Mouse (Mus musculus) macrophage (primary cell): ENCODE data around the gene Pik3r4. TPM values are rescaled to one million over a fixed set of nuclear protein-coding genes. Genes with fewer than 3 reads are reported as not detected.

Source experiments
- H3K27ac ChIP-seq: fragments of 350-480 bp; formaldehyde crosslinking; 2 replicates; pipeline ENCODE4 v1.9.0; 2021
- H3K36me3 ChIP-seq: fragments of 350-480 bp; formaldehyde crosslinking; 2 replicates; pipeline ENCODE4 v1.9.0; 2021; ENCODE audit errors: inconsistent target
- H3K4me3 ChIP-seq: fragments of 350-480 bp; formaldehyde crosslinking; 2 replicates; pipeline ENCODE4 v1.9.0; 2021; ENCODE audit errors: inconsistent target
- H3K79me2 ChIP-seq: fragments of 350-480 bp; formaldehyde crosslinking; 2 replicates; pipeline ENCODE4 v1.9.0; 2021; ENCODE audit errors: inconsistent target
- WGBS: methylation state at CpG from one replicate; pipeline ENCODE4 v1.1.7; 2026; ENCODE audit warnings: inconsistent platforms; ENCODE audit not compliant: missing documents; 5-methylcytosine and 5-hydroxymethylcytosine counted together
- polyA plus RNA-seq: library from polyadenylated mRNA; stranded (reverse); fragments of 250-400 nt; gene quantifications from 3 replicates; pipeline ENCODE4 v1.2.4, GENCODE M21; 2018; ENCODE audit warnings: inconsistent platforms

The Pik3r4 gene
- polyA plus RNA-seq, 1 experiment from 2014 or later, result 26.9 TPM

DNA sequence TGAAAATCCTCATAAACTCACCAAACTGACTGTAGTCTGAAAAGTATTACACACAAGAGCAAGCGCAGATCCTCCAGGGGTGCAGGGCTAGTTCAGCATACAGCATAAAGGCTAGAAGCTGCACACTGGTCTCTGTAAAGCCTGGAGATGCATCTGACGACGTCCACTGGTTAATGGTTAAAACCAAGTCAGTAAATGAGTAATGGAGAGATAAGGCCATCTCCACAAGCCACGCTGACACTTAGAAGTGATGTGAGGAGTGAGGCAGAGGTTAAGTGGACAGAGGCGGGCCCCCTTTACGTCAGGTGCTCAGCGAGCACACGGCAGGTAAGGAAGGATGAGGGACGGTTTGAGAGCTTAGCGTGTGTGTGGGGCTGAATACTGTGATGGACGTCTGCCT lies 33.2 kb downstream of the Pik3r4 start:
- no peak overlapping the region for H3K27ac ChIP-seq
- peaks cover 79% of the 10 kb centered on the region for H3K36me3 ChIP-seq
- 93% methylated on average over 11 of the region's 11 CpGs for WGBS
- H3K4me3 ChIP-seq, result no peak overlapping the region
- H3K79me2 ChIP-seq, result no peaks in the 10 kb centered on the region

DNA sequence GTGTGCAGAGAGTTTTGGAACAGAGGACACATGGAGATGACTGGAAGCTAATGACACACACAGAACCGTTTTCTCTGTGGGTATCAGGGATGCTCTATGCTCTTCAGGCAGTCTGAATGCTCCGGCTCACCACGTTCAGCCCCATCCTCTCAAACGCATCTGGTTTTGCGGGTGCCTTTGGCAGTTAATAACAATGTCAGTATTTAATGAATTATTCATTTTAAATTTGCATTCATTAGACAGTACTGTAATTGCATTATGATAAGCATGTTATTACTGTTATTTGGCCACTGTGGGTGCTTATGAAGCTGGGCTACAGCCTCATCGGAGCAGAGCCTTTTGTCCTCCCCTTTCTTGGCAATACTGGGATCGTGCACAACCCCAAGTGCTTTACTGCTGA lies 38.6 kb downstream of the Pik3r4 start:
- H3K36me3 ChIP-seq, result peaks cover 75% of the 10 kb centered on the region
- no peaks in the 10 kb centered on the region for H3K79me2 ChIP-seq
- WGBS, result 97% methylated on average over 7 of the region's 7 CpGs
- no peak overlapping the region for H3K4me3 ChIP-seq
- no peak overlapping the region for H3K27ac ChIP-seq

- Histone ChIP-seq H3K27ac (no peak overlapping the region), H3K79me2 (no peaks in the 10 kb centered on the region), H3K4me3 (no peak overlapping the region), H3K36me3 (peaks cover 66% of the 10 kb centered on the region)
- WGBS, result 96% methylated on average over 13 of the region's 13 CpGs
Observed at GRCm38 (mm10) chr9:105684549-105685165, 41.9 kb downstream of the Pik3r4 start.

DNA sequence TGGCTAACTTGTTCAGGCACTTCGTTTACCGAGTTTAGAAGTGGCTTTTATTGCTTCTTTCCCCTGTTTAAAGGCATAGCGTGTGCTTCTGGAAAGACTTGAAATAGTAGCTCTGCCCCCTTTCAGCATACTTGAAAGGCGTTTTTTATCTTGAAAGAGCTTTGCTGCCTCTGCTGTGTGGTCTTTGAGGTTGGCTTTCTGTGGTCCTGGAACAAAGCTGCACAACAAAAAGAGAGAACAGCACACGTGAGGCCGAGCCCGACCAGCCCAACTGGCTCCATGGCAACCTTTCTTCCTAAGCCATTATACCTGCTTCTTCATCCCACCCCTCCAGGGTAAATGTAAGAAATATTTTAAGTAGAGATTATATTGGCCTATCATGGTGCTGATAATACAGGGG lies 46.7 kb downstream of the Pik3r4 start:
- Histone ChIP-seq H3K79me2 (no peaks in the 10 kb centered on the region), H3K27ac (no peak overlapping the region), H3K36me3 (peaks cover 32% of the 10 kb centered on the region), H3K4me3 (no peak overlapping the region)
- 93% methylated on average over 7 of the region's 7 CpGs for WGBS

- H3K36me3 ChIP-seq, result peaks cover 11% of the 10 kb centered on the region
- no peak overlapping the region for H3K27ac ChIP-seq
- 93% methylated on average over 5 of the region's 14 CpGs for WGBS
- no peaks in the 10 kb centered on the region for H3K79me2 ChIP-seq
- H3K4me3 ChIP-seq, result no peak overlapping the region
Observed at GRCm38 (mm10) chr9:105692472-105692871, 49.7 kb downstream of the Pik3r4 start.

DNA sequence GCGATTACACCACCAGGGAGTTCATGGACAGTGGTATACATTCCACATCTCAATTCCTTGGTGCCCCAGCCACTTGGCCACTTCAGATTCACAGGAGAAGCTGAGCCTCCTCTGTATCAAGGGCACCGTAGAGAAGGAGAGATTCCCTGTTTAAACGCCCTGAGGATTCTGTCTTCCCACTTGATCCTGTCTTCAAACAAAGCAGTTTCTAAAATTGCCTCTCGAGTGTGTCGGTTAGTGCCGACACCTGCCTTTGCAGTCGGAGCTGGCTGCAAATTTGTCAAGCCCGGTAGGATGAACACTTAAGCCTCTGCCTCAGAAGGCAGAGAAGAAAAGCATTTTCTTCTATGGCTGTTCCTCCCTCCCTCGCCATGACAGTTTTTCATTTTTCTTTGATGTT lies 50.3 kb downstream of the Pik3r4 start:
- Histone ChIP-seq H3K36me3 (peaks cover 5% of the 10 kb centered on the region; the same call in 1 of the 2 replicates), H3K4me3 (no peak overlapping the region), H3K27ac (no peak overlapping the region), H3K79me2 (no peaks in the 10 kb centered on the region)
- 95% methylated on average over 9 of the region's 9 CpGs for WGBS

DNA sequence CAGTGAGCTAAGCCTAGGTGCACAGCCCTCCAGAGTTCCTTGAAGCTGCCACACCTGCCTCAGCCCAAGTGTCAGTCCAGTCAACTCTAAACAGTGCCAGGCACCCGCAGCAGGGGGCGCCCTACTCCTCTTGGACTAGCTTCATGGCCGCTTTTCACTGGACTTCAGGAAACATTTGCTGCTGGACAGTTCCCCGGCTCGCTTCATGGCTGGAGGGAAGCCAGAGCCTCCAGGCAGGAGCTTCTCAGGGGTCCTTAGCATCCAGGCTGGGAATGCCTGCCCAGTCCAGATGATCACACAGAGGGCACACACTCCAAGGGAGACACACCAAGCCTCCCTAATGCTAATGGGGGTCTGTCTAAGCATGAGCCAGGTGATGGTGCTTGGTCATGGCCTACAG lies 51.1 kb downstream of the Pik3r4 start:
- H3K36me3 ChIP-seq, result no peaks in the 10 kb centered on the region
- no peak overlapping the region for H3K4me3 ChIP-seq
- no peak overlapping the region for H3K27ac ChIP-seq
- 6% methylated on average over 5 of the region's 5 CpGs for WGBS
- H3K79me2 ChIP-seq, result no peaks in the 10 kb centered on the region

GRCm38 (mm10) chr9:105696818-105697564 lies 54.2 kb downstream of the Pik3r4 start:
- 82% methylated on average over 7 of the region's 7 CpGs for WGBS
- Histone ChIP-seq H3K36me3 (no peaks in the 10 kb centered on the region), H3K79me2 (no peaks in the 10 kb centered on the region), H3K4me3 (no peak overlapping the region), H3K27ac (no peak overlapping the region)

GRCm38 (mm10) chr9:105697764-105698396 lies 55.1 kb downstream of the Pik3r4 start:
- no peak overlapping the region for H3K27ac ChIP-seq
- H3K36me3 ChIP-seq, result no peaks in the 10 kb centered on the region
- no peak overlapping the region for H3K4me3 ChIP-seq
- 80% methylated on average over 9 of the region's 9 CpGs for WGBS
- H3K79me2 ChIP-seq, result no peaks in the 10 kb centered on the region

DNA sequence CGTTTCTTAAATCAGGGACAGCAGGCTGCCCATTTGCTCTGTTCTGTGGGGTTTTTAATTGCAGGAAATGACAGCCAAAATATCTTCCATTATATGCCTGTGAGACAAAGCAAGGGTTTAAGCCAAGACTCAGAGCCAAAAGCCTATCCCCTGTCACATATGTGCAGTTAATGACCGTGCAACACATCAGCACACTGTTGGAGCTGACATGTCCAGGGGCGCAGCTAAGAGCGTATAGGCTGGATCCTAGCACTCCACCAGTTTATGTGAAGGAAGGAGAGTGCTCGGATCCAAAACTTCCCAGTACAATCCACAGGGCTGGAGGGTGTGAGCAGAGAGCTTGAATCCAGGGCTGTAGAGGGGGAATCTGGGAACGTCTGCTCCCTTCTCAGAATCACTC lies 57.9 kb downstream of the Pik3r4 start:
- no peaks in the 10 kb centered on the region for H3K79me2 ChIP-seq
- WGBS, result 81% methylated on average over 6 of the region's 6 CpGs
- no peak overlapping the region for H3K27ac ChIP-seq
- no peaks in the 10 kb centered on the region for H3K36me3 ChIP-seq
- no peak overlapping the region for H3K4me3 ChIP-seq

DNA sequence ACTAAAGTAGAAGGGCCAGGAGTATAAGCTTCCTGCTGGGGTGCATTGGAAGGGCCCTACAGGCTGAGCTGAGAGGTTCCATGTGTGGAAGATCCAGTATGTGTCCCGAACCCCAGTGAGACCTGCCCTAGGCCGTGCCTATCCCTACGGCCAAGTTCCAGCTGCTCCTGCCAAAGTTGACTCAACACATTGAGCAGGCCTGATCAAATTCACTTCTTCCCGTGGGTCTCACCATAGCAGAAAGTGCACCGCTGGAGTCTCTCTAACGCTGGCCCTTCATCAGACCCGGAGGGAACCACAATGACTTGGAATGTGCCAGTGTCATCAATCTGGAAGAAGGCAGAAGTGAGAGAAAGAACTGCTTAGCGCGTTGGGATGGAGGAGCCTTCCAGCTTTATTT lies 59.2 kb downstream of the Pik3r4 start:
- no peaks in the 10 kb centered on the region for H3K79me2 ChIP-seq
- no peak overlapping the region for H3K4me3 ChIP-seq
- no peaks in the 10 kb centered on the region for H3K36me3 ChIP-seq
- no peak overlapping the region for H3K27ac ChIP-seq
- 90% methylated on average over 9 of the region's 9 CpGs for WGBS

DNA sequence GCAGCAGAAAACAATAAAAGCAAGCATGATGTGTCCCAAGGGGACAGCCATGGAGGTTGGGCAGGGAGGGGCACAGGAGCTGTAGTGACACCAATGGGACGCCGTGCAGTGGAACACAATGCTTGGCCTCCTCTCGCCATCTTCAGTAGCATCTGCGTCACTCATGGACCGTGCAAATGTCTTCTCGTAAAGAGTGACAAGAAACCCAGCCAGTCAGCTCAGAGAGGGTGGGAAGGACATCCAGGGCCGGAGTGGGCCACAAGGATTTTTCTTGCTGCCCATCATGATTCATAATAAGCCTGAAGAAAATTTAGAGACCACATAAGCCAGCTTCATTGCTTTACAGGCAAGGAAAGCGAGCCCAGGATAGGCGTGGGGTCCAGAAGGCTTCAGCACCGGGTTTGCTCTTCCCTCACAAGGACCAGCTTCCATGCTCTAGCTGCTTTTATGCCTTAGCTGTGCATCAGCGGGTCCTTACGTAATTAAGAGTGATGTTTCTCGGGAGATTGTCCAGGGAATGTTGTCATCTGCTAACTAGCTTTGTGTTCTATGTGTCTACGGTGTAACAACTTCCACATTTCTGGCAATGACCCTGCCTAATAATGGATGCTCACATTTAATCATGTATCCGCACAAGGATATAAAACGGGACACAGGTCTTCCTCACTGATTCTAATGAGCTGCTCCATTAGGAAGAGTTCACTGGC lies 61.6 kb downstream of the Pik3r4 start:
- H3K27ac ChIP-seq, result no peak overlapping the region
- no peaks in the 10 kb centered on the region for H3K79me2 ChIP-seq
- 91% methylated on average over 16 of the region's 16 CpGs for WGBS
- no peaks in the 10 kb centered on the region for H3K36me3 ChIP-seq
- no peak overlapping the region for H3K4me3 ChIP-seq

GRCm38 (mm10) chr9:105705011-105705410 lies 62.2 kb downstream of the Pik3r4 start:
- H3K4me3 ChIP-seq, result no peak overlapping the region
- WGBS, result 100% methylated on average over 1 of the region's 1 CpGs
- no peaks in the 10 kb centered on the region for H3K79me2 ChIP-seq
- no peaks in the 10 kb centered on the region for H3K36me3 ChIP-seq
- H3K27ac ChIP-seq, result no peak overlapping the region

DNA sequence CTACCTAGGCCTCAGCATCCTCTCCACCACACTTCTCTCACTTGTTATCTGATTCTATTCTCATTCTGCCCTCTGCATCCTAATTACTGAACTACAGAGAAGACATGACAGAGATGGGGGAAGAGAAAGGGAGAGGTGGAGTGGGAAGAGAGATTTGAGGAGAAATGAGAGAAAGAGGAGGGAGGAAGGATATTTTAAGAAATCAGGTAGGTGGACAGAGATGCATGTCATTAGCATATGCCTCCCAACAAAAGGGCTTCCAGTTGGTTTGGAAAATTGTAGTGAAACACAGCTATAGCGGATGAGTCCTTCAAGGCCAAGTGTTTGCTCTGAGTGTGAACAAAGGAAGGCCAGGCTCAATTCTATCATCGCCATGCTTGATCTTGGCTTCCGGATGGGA lies 69.3 kb downstream of the Pik3r4 start:
- H3K79me2 ChIP-seq, result no peaks in the 10 kb centered on the region
- 97% methylated on average over 3 of the region's 3 CpGs for WGBS
- no peak overlapping the region for H3K27ac ChIP-seq
- no peaks in the 10 kb centered on the region for H3K36me3 ChIP-seq
- no peak overlapping the region for H3K4me3 ChIP-seq

- H3K27ac ChIP-seq, result no peak overlapping the region
- H3K36me3 ChIP-seq, result no peaks in the 10 kb centered on the region
- no peaks in the 10 kb centered on the region for H3K79me2 ChIP-seq
- WGBS, result 88% methylated on average over 7 of the region's 7 CpGs
- no peak overlapping the region for H3K4me3 ChIP-seq
Observed at GRCm38 (mm10) chr9:105719367-105719766, 76.6 kb downstream of the Pik3r4 start.
